Mouse (Mus musculus): ENCODE results near the gene Dnajc25. TPM values are rescaled to one million over a fixed set of nuclear protein-coding genes. Genes with fewer than 3 reads are reported as not detected.

Gene Dnajc25
- polyA plus RNA-seq (2015; fragmentation: Nextera tagmentation; extraction: Ambion mirVana): 14.1 and 16.6 TPM in 2 replicates

DNA sequence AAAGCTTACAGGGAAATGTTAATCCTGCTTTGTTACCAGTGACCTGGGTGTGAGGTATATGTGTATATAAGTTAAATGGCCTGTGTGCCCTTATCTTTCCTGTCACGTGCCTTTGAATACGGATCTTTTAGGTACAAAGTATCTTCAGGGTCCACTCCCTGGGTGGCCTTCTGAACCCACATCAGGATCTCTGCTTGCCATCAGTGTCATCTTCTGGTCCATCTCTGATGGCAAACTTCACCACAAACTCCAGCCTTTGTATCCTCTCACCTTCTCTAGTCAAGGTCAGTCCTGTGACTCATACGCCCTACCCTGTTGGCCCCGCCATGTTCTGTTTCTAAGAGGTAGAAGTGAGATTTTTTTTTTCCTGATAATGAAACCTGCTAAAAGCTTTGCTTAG lies at the start of gene Dnajc25:
Dnajc25 (plus strand) TSS at position 301 of the 400 bp plus-strand sequence.
- H3K9ac ChIP-seq (replicated peaks; ENCODE audit: low read depth): no peak within 1 kb of the TSS
- ATAC-seq: no peak
- no peaks in the 10 kb centered on the region for H3K27me3 ChIP-seq (replicated peaks; ENCODE audit: insufficient read depth, low read length)
- H3K9me3 ChIP-seq (ENCODE audit: low read length): no peaks in the 10 kb centered on the region
- WGBS: 61% methylated on average over 4 of the region's 4 CpGs
- no peak within 1 kb of the TSS for H3K4me2 ChIP-seq (replicated peaks; ENCODE audit: low read depth, low read length)
- H3K36me3 ChIP-seq (ENCODE audit: insufficient read depth, low read length): no peaks in the 10 kb centered on the region
- TF ChIP-seq CTCF (IDR thresholded peaks at IDR 0.05) (no peak), EP300 (IDR thresholded peaks at IDR 0.05) (no peak)
- H3K4me1 ChIP-seq (ENCODE audit: insufficient read depth, low read depth, low read length): no peaks in the 10 kb centered on the region
- DNase-seq (ENCODE audit: low spot score): no peak
- H3K27ac ChIP-seq (ENCODE audit: low read length): no peak within 1 kb of the TSS
- H3K4me3 ChIP-seq (ENCODE audit: low read depth, low read length): no peak within 1 kb of the TSS

DNA sequence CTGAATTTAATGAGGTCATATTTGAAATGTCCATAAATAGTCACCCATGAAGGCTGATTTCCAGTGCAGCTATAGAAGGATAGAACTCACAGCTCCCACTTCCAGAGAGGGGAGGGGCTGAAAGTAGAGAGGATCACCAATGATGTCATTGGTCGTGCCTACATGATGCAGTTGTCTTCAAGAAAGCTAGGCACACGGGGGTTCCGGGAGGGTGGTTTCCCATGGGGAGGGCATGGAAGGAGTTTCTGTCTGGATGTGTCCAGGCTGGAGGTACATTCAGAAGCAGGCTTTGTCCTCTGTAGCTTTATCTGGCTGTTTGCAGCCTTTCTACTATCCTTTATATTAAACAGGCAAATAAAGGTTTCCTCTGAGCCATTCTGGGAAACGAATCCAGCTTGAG lies 46.5 kb upstream of the Dnajc25 start:
- Histone ChIP-seq H3K4me3 (ENCODE audit: low read depth, low read length) (no peak overlapping the region), H3K27me3 (replicated peaks; ENCODE audit: insufficient read depth, low read length) (no peaks in the 10 kb centered on the region), H3K4me1 (ENCODE audit: insufficient read depth, low read depth, low read length) (no peaks in the 10 kb centered on the region), H3K9ac (replicated peaks; ENCODE audit: low read depth) (no peak overlapping the region), H3K36me3 (ENCODE audit: insufficient read depth, low read length) (no peaks in the 10 kb centered on the region), H3K4me2 (replicated peaks; ENCODE audit: low read depth, low read length) (no peak overlapping the region), H3K9me3 (ENCODE audit: low read length) (no peaks in the 10 kb centered on the region), H3K27ac (ENCODE audit: low read length) (no peak overlapping the region)
- 80% methylated on average over 4 of the region's 4 CpGs for WGBS
- TF ChIP-seq CTCF (IDR thresholded peaks at IDR 0.05) (no peak), EP300 (IDR thresholded peaks at IDR 0.05) (no peak)
- ATAC-seq (no peak), DNase-seq (ENCODE audit: low spot score) (no peak)

DNA sequence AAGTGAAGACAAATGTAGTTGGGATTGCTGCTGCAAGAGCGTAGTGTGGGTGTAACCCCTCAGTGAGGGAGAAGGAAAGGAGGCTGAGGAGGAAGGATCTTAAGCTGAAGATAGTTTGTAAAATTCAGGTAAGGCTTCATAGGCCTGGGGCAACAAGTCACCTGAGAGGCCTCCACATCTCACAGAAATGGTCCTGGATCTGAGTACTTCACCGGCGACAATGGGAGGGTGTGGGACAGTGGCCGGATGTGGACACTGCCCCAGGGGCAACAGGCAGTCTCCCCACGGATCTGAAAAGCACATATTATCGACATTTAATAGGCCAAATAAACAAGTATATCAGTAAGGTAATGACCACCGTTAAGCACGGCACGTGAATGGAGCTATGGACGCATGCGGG lies 42.2 kb upstream of the Dnajc25 start:
- H3K9ac ChIP-seq (replicated peaks; ENCODE audit: low read depth): no peak overlapping the region
- WGBS: 88% methylated on average over 11 of the region's 11 CpGs
- H3K9me3 ChIP-seq (ENCODE audit: low read length): no peaks in the 10 kb centered on the region
- DNase-seq (ENCODE audit: low spot score): no peak
- H3K27me3 ChIP-seq (replicated peaks; ENCODE audit: insufficient read depth, low read length): no peaks in the 10 kb centered on the region
- no peak for ATAC-seq
- H3K4me3 ChIP-seq (ENCODE audit: low read depth, low read length): no peak overlapping the region
- H3K4me1 ChIP-seq (ENCODE audit: insufficient read depth, low read depth, low read length): no peaks in the 10 kb centered on the region
- H3K4me2 ChIP-seq (replicated peaks; ENCODE audit: low read depth, low read length): no peak overlapping the region
- no peak overlapping the region for H3K27ac ChIP-seq (ENCODE audit: low read length)
- TF ChIP-seq EP300 (IDR thresholded peaks at IDR 0.05): no peak
- no peaks in the 10 kb centered on the region for H3K36me3 ChIP-seq (ENCODE audit: insufficient read depth, low read length)

DNA sequence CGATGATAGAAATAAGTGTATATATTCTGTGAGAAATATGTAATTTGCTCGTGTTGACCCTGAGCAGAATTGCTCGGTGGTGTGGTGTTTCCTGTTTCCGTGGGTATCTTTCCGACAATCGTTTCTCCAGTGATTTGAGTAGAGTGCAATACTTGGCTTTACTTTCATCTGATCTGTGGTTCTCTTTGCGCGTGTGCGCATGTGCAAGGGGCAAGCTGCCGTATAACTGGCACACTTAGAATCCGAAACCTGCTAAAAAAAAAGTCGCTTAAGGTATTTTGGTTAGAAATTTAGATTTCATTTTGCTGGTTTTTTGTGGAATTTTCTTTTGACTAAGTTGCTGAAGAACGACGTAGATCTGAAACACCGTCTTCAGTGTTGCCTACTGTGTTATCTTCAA lies 33.1 kb upstream of the Dnajc25 start:
- H3K27ac ChIP-seq (ENCODE audit: low read length): no peak overlapping the region
- H3K4me3 ChIP-seq (ENCODE audit: low read depth, low read length): no peak overlapping the region
- H3K27me3 ChIP-seq (replicated peaks; ENCODE audit: insufficient read depth, low read length): no peaks in the 10 kb centered on the region
- no peak for TF ChIP-seq EP300 (IDR thresholded peaks at IDR 0.05)
- no peak for TF ChIP-seq CTCF (IDR thresholded peaks at IDR 0.05)
- H3K4me2 ChIP-seq (replicated peaks; ENCODE audit: low read depth, low read length): no peak overlapping the region
- no peaks in the 10 kb centered on the region for H3K36me3 ChIP-seq (ENCODE audit: insufficient read depth, low read length)
- H3K9me3 ChIP-seq (ENCODE audit: low read length): no peaks in the 10 kb centered on the region
- H3K4me1 ChIP-seq (ENCODE audit: insufficient read depth, low read depth, low read length): no peaks in the 10 kb centered on the region
- ATAC-seq (no peak), DNase-seq (ENCODE audit: low spot score) (no peak)
- WGBS: 89% methylated on average over 15 of the region's 15 CpGs
- H3K9ac ChIP-seq (replicated peaks; ENCODE audit: low read depth): no peak overlapping the region

DNA sequence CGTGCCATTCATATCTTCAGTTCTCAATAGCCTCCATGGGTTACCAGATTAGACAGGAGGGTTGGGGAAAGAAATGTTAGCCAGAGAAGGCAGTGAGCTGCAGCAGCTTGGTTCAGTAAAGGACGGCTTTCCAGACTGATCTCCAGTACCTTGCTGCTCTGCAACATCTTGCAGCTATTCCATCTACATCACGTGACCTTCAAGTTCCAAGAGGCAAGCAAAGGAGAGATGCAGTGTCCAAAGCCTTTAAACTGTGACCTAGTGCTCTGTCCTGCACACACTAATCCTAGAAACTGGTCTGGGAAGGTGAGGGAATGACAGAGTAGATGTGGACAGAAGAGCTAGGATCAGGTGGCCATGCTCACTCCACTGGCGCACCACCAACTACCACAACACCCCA lies 31.6 kb upstream of the Dnajc25 start:
- Histone ChIP-seq H3K36me3 (ENCODE audit: insufficient read depth, low read length) (no peaks in the 10 kb centered on the region), H3K4me2 (replicated peaks; ENCODE audit: low read depth, low read length) (no peak overlapping the region), H3K4me3 (ENCODE audit: low read depth, low read length) (no peak overlapping the region), H3K27me3 (replicated peaks; ENCODE audit: insufficient read depth, low read length) (no peaks in the 10 kb centered on the region), H3K9me3 (ENCODE audit: low read length) (no peaks in the 10 kb centered on the region), H3K9ac (replicated peaks; ENCODE audit: low read depth) (no peak overlapping the region), H3K27ac (ENCODE audit: low read length) (no peak overlapping the region), H3K4me1 (ENCODE audit: insufficient read depth, low read depth, low read length) (no peaks in the 10 kb centered on the region)
- ATAC-seq (no peak), DNase-seq (ENCODE audit: low spot score) (no peak)
- TF ChIP-seq CTCF (IDR thresholded peaks at IDR 0.05) (no peak), EP300 (IDR thresholded peaks at IDR 0.05) (no peak)
- WGBS: 97% methylated on average over 4 of the region's 4 CpGs

DNA sequence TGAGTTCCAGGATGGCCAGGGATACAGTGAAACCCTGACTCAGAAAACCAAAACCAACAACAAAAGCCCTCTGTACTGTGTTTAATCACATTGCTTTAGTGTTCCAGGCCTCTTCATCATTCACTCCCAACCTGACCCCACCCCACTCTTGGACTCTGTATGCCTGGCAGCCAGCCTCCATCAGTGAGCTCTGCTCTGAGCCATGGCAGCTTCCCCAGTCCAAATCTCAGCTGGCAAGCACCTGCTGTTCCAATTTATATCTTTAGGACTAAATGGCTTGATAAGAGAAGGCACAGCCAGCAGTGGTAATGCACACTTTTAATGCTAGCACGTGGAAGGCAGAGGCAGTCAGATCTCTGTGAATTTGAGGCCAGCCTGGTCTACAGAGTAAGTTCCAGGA lies 29.7 kb upstream of the Dnajc25 start:
- no peak overlapping the region for H3K9ac ChIP-seq (replicated peaks; ENCODE audit: low read depth)
- 71% methylated on average over 1 of the region's 1 CpGs for WGBS
- no peak for ATAC-seq
- no peak overlapping the region for H3K4me3 ChIP-seq (ENCODE audit: low read depth, low read length)
- no peak for DNase-seq (ENCODE audit: low spot score)
- no peaks in the 10 kb centered on the region for H3K4me1 ChIP-seq (ENCODE audit: insufficient read depth, low read depth, low read length)
- no peaks in the 10 kb centered on the region for H3K9me3 ChIP-seq (ENCODE audit: low read length)
- H3K27me3 ChIP-seq (replicated peaks; ENCODE audit: insufficient read depth, low read length): no peaks in the 10 kb centered on the region
- TF ChIP-seq EP300 (IDR thresholded peaks at IDR 0.05) (no peak), CTCF (IDR thresholded peaks at IDR 0.05) (no peak)
- no peak overlapping the region for H3K4me2 ChIP-seq (replicated peaks; ENCODE audit: low read depth, low read length)
- no peak overlapping the region for H3K27ac ChIP-seq (ENCODE audit: low read length)
- H3K36me3 ChIP-seq (ENCODE audit: insufficient read depth, low read length): 0 out of 2 replicates have a peak, but pooled peaks cover 1% of the 10 kb centered on the region

DNA sequence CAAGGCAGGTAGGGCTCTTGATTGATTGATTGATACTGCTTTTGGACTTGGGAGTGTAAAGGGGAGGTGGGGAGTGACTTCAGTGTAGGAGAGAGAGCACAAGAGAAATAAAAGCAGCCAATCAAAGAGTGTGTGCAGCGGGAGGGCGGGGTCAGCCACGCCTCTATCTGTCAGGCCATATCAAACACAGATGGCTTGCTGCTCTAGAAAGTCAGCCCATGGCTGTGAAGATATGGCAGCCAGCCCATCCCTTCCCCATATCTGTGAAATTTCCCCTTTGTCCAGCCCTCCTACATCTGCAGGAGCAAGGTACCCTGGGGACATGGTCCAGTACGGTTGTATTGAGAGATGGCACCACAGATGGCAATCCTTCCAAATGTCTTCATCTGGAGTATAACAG lies 24.2 kb upstream of the Dnajc25 start:
- H3K36me3 ChIP-seq (ENCODE audit: insufficient read depth, low read length): 0 out of 2 replicates have a peak, but pooled peaks cover 4% of the 10 kb centered on the region
- no peak overlapping the region for H3K27ac ChIP-seq (ENCODE audit: low read length)
- H3K9me3 ChIP-seq (ENCODE audit: low read length): no peaks in the 10 kb centered on the region
- TF ChIP-seq CTCF (IDR thresholded peaks at IDR 0.05) (no peak), EP300 (IDR thresholded peaks at IDR 0.05) (no peak)
- no peak overlapping the region for H3K4me3 ChIP-seq (ENCODE audit: low read depth, low read length)
- WGBS: 85% methylated on average over 2 of the region's 4 CpGs
- no peak overlapping the region for H3K9ac ChIP-seq (replicated peaks; ENCODE audit: low read depth)
- H3K27me3 ChIP-seq (replicated peaks; ENCODE audit: insufficient read depth, low read length): no peaks in the 10 kb centered on the region
- no peak overlapping the region for H3K4me2 ChIP-seq (replicated peaks; ENCODE audit: low read depth, low read length)
- no peaks in the 10 kb centered on the region for H3K4me1 ChIP-seq (ENCODE audit: insufficient read depth, low read depth, low read length)
- DNase-seq (ENCODE audit: low spot score) (no peak), ATAC-seq (no peak)

Measured in lung, postnatal 0 days (tissue).